Mouse (Mus musculus): ENCODE measurements around the gene Hip1.

Hip1 gene

DNA sequence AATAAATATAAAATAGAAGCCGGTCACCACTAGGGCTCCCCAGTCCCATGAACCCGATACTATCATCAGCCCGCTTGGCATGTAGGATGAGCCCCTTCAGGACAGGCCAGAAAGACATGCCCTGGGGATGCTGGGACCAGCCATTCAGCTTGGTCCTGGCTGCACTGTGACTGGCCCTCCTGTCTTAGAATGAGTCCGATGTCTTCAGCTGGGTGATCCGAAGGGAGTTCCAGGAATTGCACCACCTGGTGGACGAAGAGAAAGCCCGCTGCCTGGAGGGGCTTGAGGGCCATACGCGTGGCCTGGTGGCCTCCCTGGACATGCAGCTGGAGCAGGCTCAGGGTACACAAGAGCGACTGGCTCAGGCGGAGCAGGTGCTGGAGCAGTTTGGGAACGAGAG is 181.4 kb downstream of the Hip1 start:
- peak; percentile 56 for DNase-seq

- no peak for DNase-seq
Observed at GRCm38 (mm10) chr5:135362572-135362971, 182.3 kb downstream of the Hip1 start.

GRCm38 (mm10) chr5:135359772-135360171 is 185.1 kb downstream of the Hip1 start:
- no peak for DNase-seq

- DNase-seq: peak; percentile 45
Observed at GRCm38 (mm10) chr5:135357556-135357955, 187.4 kb downstream of the Hip1 start.

All from kidney, postnatal 10 days (tissue).